Mouse (Mus musculus) adrenal gland, postnatal 25 days (tissue): ENCODE data around the gene Anks6. TPM values are rescaled to one million over a fixed set of nuclear protein-coding genes. Genes with fewer than 3 reads are reported as not detected.
"Not testable (repeated sequence)": the region's sequence is repeated elsewhere in the genome, so short reads cannot be mapped to it uniquely, and the experiment has no call there.

Experiments
- DNase-seq: peaks from one replicate; pipeline ENCODE4 v3.0.0; 2021; ENCODE audit warnings: mixed read lengths
- long read RNA-seq: library from polyadenylated mRNA; stranded (forward); transcript quantifications from one replicate; pipeline ENCODE4 v2.0.0, GENCODE M21; 2021
- total RNA-seq: library from RNA; stranded (reverse); gene quantifications from 2 replicates; pipeline ENCODE4 v1.2.3, GENCODE M21; 2021

Anks6 gene
- total RNA-seq, result 5.6 and 6.8 TPM in 2 replicates
- long read RNA-seq, partial matches to known transcripts, result 1 of 4 reads
- long read RNA-seq, other reads (novel, unspliced or antisense), result 2 of 4 reads

- peak; percentile 82 for DNase-seq
Measured at GRCm38 (mm10) chr4:47056791-47057509, at the start of gene Anks6. TSS of gene Anks6 (minus strand) at chr4:47057427.

GRCm38 (mm10) chr4:47103561-47103960 lies 46.3 kb upstream of the Anks6 start:
- DNase-seq, result no peak

GRCm38 (mm10) chr4:47093647-47094046 lies 36.4 kb upstream of the Anks6 start:
- no peak for DNase-seq

GRCm38 (mm10) chr4:47093161-47093560 lies 35.9 kb upstream of the Anks6 start:
- no peak for DNase-seq

GRCm38 (mm10) chr4:47092387-47093021 lies 35.3 kb upstream of the Anks6 start:
- DNase-seq, result no peak

GRCm38 (mm10) chr4:47091493-47092386 lies 34.5 kb upstream of the Anks6 start, which contains the start of gene Galnt12:
TSS of gene Galnt12 (plus strand) at chr4:47091909.
- DNase-seq, result peak; percentile 23

GRCm38 (mm10) chr4:47088671-47089070 lies 31.4 kb upstream of the Anks6 start:
- no peak for DNase-seq

GRCm38 (mm10) chr4:47083824-47084223 lies 26.6 kb upstream of the Anks6 start:
- DNase-seq, result no peak

- DNase-seq, result no peak
Measured at GRCm38 (mm10) chr4:47080647-47081010, 23.4 kb upstream of the Anks6 start.

- DNase-seq, result no peak
Measured at GRCm38 (mm10) chr4:47079997-47080646, 22.9 kb upstream of the Anks6 start.

- no peak for DNase-seq
Measured at GRCm38 (mm10) chr4:47075054-47075453, 17.8 kb upstream of the Anks6 start.

- no peak for DNase-seq
Measured at GRCm38 (mm10) chr4:47060900-47061299, 3.7 kb upstream of the Anks6 start.

GRCm38 (mm10) chr4:47057510-47058325 lies 491 bp upstream of the Anks6 start:
- DNase-seq, result no peak

- DNase-seq, result no peak
Measured at GRCm38 (mm10) chr4:47055570-47056080, 1.6 kb downstream of the Anks6 start.

- not testable (repeated sequence) for DNase-seq
Measured at GRCm38 (mm10) chr4:47055170-47055569, 2.1 kb downstream of the Anks6 start.

- no peak for DNase-seq
Measured at GRCm38 (mm10) chr4:47051905-47052304, 5.3 kb downstream of the Anks6 start.

GRCm38 (mm10) chr4:47050642-47051381 lies 6.4 kb downstream of the Anks6 start:
- DNase-seq, result no peak

GRCm38 (mm10) chr4:47050167-47050566 lies 7.1 kb downstream of the Anks6 start:
- peak; percentile 89 for DNase-seq

- DNase-seq, result no peak
Measured at GRCm38 (mm10) chr4:47049216-47049615, 8.0 kb downstream of the Anks6 start.

- DNase-seq, result no peak
Measured at GRCm38 (mm10) chr4:47047765-47048164, 9.5 kb downstream of the Anks6 start.
